Mouse (Mus musculus) embryo, embryonic 11.5 days (tissue): ENCODE measurements around the gene Gm16503.
"Not testable (repeated sequence)": the region's sequence is repeated elsewhere in the genome, so short reads cannot be mapped to it uniquely, and the experiment has no call there.

ENCODE experiments used
- DNase-seq: peaks from one replicate; pipeline ENCODE4 v3.0.0-alpha.2; 2012; ENCODE audit warnings: low read depth, low spot score

The Gm16503 gene

DNA sequence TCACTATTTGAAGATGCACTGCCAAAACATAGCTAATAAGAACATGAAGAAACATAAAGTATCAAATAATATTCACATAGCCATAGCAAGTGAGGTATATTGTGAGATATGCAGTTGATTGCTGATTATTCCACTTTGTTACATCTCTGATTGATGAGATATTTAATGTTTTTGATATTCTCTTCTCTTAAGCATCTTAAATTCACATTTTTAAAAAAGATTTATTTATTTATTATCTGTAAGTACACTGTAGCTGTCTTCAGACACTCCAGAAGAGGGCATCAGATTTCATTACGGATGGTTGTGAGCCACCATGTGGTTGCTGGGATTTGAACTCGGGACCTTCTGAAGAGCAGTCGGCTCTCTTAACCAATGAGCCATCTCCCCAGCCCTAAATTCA is at the start of gene Gm16503:
Gm16503 (plus strand) TSS at position 301 of the 400 bp plus-strand sequence.
- not testable (repeated sequence) for DNase-seq

DNA sequence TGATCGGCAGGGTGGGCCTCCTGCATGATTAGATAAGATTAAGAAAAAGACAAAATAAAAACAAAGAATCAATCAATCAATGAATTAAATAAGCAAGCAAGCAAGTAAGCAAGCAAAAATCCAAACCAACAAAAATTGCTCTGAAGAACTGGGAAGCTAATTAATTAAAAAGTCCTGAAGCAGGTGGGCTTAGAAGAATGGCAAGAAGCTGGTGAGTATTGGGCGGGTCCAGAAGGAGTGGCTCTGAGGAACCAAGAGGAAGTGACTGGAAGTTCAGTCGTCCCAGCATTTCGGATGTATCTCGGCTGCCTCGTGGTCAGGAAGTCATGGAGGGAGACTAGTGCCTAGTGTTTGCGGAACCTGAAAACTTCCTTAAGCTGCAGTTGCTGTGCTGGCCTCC is 47.9 kb upstream of the Gm16503 start, which contains the start of gene Zfp982:
Zfp982 (plus strand) TSS at position 301 of the 400 bp plus-strand sequence.
- DNase-seq: not testable (repeated sequence)

DNA sequence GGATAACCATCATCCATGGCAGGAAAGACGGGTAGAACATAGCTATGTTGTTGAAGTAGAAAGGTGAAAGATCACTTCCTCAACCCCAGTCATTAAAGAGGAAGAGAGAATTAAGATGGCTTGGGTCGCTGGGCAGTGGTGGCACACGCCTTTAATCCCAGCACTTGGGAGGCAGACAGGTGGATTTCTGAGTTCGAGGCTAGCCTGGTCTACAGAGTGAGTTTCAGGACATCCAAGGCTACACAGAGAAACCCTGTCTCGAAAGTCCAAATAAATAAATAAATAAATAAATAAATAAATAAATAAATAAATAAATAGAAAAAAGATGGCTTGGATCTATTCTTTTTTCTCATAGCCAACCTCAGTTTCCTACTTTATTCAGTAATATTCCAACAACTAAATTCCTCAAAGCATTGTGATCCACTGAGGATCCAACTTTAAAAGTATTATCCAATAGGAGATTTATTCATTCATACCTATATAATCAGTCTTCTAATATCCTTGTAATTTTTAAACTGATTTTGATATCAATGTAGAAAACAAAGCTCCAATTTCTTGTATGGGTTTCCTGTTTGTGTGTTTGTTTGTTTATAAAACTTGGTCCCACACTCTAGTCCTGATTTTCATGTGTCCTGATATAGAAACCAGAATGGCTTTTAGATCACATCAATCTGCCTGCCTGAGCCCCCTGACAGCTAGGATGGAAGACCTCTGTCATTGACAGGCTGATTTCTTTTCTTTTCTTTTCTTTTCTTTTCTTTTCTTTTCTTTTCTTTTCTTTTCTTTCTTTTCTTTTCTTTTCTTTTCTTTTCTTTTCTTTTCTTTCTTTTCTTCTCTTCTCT is 41.0 kb upstream of the Gm16503 start:
- DNase-seq: not testable (repeated sequence)

DNA sequence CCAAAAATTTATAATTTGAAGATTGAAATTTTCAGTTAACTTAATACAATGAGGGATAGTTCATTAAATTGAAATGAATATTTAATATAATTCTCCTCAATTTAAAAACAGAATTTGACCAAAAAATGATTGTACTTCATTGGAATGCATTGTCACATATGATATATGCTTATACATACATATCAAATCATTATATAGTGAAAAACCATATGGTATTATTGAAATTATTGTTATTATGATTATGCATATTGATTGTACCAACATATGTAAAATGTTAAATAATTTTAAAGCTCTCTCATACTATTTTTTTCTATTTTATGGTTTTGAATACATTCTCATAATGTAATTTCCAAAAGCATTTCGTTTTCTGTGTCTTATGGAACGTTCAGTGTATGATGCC is 30.8 kb upstream of the Gm16503 start:
- no peak for DNase-seq

DNA sequence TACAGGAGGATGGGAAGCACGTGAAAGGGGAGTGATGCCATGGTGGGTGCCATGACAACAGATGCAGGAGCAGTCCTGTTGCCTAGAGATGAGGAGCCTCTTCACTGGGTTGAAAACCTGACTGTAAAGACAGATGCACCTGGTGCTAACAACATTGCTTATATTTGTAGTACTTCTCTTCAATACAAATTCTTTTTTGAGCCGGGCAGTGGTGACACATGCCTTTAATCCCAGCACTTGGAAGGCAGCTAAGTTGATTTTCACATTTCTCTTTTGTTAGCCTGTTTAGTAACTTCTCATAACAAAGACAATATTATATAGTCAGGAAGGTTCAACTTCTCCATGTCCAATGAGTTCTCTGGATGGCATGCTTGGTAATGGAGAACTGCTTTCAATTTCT is 21.0 kb upstream of the Gm16503 start:
- DNase-seq: no peak

DNA sequence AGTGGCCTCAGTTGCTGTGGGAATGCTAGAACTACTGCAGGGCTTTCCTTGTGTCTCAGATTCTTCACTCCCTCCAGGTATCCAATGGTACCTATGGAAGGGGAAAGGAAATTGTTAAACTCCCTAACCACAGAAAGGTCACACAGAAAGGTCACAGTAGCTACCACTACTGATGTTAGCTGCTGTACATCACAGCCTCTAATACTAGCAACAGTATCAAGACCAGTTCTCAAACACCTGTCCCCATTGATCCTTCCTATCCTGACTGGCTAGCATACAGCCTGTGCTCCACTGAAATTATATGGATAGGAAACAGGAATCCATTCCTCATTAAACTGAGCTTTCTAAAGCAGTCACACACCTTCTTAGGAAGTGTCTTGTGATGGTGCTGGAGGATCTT is 19.9 kb upstream of the Gm16503 start:
- no peak for DNase-seq

DNA sequence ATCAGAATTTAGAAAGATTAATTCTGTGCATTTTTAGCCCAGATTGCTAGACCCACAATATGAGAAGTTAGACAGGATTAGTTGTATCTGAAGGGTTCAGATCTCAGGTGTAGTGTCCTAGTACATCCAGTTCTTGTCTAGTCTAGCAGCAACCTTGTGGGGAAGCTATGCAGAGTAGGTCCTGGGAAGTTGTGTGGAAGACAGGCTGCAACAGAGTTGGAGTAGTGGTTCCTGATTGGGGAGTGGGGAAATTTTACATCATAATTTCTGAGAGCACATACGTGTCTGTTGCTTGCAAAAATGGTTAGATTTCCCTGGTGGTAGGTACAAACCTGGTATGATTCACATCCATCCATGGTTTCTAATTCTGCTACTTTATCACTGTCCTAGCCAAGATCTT is 14.9 kb upstream of the Gm16503 start:
- no peak for DNase-seq

DNA sequence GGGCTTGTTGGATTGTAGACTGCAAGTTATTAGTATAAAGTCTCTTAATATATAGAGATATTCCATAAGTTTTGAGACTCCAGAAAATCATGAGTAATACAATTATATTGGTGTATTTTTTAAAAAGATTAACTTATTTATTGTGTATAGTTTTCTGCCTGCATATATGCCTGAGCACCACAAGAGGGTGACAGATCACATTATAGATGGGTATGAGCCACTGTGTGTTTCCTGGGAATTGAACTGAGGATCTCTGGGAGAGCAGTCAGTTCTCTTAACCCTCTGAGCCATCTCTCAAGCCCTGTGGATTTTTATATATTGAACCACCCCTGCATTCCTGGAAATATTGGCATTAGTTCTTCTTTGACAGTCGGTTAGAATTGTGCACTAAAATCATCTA is 9.7 kb upstream of the Gm16503 start:
- no peak for DNase-seq

DNA sequence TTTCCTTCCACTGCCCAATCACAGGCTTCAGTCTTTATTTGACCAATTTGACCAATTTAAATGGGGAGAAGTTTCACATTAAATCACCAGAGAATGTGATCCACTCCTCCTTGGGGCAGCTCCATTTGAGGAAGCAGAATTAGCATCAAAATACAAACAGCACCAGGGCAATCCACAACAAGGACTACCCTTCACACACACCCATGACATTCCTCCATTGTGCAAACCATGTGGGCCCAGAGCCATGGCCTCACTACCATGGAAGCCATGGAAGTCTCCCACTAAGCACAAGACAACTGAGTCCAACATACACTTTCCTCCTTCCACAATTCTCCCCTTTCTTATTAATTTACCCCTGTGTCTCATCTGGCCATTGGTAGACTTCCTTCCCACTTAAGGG is 4.1 kb upstream of the Gm16503 start:
- DNase-seq: not testable (repeated sequence)

DNA sequence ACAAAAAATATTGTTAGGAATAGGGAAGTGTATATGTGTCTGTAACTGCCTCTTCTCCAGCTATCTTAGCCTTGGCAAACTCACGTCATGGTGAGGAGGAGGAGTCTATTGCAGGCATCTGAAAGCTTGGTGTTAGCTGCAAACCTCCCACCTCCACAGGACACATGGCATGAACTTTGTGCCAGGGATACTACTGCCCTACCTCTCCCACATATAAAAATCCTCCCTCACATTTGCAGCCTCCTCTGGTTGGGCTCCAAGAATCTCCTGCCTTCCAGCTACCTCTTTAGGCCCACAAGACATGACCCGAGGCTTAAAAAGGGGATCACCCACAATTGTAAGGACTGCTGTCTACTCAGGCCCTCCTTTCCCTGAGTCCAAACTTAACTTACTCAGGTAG is 2.3 kb upstream of the Gm16503 start:
- DNase-seq: no peak

DNA sequence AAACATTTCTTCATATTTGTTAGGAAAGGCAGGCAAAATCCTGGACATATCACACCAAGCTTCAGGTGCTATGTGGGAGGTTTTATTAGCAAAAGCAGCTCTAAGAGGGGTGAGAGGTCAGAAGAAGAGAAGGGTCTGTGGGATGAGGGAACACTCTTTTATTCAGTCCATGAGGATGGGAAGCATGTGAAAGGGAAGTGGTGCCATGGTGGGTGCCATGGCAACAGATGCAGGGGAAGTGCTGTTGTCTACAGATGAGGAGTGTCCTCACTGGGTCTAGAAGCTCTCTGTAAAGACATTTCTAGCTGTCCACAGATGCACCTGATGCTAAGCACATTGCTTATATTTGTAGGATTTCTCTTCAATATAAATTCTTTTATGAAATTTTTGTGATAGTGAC is 1.1 kb downstream of the Gm16503 start:
- no peak for DNase-seq

DNA sequence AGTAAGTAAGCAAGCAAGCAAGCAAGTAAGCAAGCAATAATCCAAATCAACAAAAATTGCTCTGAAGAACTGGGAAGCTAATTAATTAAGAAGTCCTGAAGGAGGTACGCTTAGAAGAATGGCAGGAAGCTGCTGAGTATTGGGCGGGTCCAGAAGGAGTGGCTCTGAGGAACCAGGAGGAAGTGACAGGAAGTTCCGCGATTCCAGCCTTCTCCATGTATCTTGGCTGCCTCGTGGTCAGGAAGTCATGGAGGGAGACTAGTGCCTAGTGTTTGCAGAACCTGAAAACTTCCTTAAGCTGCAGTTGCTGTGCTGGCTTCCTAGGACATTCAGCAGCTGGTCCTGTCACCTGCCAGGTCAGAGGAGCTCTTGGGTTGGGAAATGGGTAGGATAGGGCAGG is 13.1 kb downstream of the Gm16503 start, which contains the start of gene Zfp985:
Zfp985 (plus strand) TSS at position 207 of the 400 bp plus-strand sequence.
- not testable (repeated sequence) for DNase-seq

DNA sequence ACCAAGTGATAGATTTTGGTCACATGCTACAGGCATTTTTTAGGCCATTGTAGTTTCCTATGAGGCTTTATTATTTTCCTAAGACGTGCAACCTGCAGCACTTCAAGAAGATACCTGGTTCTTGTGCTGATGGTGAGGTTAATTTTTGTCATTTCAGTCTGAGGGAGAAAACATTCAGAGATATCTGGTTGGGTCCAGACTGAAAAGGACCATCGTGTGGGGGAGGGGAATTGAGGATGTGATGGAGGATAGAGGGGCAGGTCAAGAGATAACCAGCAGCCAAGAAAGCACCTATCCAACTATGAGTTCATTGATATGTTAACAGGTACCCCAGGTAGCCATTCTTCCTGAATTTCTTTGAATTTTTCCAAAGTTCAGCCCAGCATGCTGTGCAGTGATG is 14.3 kb downstream of the Gm16503 start:
- not testable (repeated sequence) for DNase-seq

DNA sequence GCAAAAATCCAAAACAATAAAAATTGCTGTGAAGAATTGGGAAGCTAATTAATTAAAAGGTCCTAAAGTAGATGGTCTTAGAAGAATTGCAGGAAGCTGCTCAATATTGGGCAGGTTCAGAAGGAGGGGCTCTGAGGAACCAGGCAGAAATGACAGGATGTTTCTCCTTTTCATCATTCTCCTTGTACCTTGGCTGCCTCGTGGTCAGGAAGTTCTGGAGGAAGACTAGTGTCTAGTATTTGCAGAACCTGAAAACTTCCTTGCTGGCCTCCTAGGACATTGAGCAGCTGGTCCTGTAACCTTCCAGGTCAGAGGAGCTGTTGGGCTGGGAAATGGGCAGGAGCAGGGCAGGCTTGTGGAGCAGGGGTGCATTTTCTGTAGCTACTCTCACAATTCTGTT is 16.9 kb downstream of the Gm16503 start:
- DNase-seq: not testable (repeated sequence)

DNA sequence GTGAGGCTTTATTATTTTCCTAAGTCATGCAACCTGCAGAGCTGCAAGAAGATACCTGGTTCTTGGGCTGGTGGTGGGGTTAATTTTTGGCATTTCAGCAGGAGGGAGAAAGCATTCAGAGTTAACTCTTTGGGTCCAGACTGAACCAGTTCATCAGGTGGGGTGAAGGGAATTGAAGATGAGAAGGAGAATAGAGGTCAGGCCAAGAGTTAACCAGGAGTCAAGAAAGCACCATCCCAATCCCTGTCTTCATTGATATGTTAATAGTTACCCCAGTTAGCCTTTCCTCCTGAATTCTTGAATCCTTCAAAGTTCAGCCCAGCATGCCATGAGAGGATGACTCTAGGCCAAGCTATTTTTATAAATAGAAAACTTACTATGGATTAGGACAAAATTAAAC is 18.0 kb downstream of the Gm16503 start:
- DNase-seq: not testable (repeated sequence)

DNA sequence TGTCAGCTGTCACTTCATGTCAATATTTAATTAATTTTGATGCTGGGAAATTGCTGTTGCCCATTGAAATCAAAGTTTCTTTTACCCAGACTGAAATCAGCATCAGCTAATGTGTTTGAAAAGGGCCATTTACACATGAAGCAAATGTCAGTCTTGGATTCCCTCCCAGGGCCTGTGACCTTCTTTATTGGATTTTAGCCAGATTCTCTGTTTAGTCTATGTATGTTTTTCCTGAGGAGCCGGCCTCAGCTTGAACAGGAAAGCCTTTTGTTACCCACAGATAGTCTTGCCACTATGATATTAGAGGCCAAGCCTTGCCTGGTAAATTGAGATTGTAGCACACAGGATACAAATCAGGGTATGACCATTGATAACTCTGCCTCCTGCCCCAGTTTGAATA is 19.1 kb downstream of the Gm16503 start:
- not testable (repeated sequence) for DNase-seq

DNA sequence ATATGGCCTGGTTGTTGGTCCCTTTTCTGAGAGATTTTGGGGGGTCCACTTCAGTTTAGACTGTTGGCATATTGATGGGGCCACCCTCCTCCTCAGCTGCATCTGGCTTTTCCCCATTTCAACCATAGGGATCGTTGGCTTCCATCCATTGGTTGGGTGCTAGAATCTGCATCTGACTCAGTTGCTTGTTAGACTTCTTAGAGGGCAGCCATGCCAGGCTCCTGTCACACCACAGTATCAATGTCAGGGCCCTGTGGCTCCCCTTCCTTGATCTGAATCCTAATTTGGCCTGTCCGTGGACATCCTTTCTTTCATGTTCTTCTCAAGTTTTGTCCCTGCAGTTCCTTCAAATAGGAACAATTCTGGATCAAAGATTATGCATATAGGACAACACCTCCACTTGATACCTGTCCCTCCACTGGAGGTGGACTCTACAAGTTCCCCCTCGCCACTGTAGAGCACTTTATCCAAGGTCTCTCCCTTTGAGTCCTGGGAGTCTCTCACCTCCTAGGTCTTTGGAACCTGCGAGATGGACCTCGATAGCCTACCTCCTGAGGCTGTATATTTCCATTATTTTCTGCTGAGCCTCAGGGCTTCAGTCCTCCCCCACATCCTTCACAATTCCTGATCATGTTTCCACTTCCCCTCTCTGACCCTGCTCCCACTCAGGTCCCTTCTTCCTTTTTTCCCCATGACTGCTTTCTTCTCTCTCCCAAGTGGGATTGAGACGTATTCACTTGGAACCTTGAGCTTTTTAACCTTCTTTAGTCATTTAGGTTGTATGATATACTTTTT is 25.6 kb downstream of the Gm16503 start:
- DNase-seq: no peak

DNA sequence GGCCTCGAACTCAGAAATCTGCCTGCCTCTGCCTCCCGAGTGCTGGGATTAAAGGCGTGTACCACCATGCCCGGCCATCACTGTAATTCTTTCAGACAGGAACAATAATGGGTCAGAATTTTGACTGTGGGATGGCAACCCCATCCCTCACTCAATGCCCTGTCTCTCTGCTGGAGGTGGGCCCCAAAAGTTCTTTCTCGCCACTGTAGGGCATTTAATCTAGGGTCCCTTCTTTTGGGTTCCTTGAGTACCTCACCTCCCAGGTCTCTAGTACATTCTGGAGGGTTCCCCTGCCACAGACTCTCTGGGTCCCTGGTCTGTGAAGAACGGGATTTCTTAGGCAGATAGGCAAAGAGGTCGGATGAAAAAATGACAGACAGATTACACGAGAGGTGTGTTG is 31.1 kb downstream of the Gm16503 start:
- DNase-seq: not testable (repeated sequence)

DNA sequence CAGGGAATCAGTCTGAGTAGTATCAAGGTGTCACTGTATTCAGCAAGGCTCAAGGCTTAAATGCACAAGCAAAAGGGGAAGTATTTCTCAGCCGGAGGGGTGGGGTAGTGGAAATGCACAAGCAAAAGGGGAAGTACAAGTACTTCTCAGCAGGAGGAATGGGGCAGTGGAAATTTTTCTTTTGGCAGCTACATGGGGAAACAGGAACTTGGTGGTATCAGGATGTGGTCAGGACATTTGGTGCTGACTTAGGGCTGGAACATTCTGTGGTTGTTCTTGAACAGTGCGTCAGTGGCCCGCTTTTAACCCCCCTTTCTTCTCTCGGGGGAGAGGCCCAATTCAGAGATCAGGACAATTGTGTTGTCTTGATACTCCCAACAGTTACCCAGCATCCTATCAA is 39.4 kb downstream of the Gm16503 start:
- not testable (repeated sequence) for DNase-seq

DNA sequence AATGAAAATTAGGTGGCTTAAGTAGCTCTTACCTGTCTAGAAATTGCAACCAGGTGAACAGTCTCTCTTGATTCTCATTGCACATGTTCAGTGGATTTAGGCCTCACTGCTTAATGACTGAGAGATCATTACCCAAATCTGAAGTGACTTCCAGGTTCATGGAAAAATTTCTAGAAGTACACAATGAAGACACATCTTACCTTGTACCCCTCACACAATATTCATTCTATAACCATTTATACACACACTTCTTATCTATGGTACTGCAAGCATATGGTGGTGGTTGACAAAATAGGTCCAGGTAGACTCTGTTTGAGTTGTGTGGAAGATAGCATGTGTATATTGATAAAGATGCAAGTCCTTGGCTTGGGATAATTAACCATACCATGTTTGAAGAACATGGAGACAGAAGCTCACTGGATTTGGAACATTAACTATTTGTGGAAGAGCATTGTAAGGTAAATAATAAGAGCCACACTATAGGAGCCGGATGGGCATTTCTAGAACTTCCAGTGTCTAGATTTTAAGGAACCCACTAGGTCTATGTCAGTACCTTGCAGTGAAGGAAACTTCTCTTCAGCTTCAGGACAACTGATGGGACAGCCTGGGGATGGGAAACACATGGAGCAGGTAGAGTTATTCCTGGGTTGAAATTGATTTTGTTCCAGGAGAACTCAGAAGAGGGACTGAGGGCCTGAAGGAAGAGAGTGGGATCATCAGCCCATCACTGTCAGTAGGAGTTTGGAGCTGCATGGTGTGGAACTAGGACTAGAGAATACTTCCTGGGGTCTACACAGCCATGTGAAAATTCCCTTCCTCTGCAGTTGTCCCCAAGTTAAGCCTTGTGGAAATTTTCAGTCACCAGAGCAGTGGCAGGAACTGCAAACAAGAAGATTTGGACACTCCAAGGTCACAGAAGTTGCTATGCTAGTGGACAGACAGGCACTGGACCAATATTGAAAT is 46.8 kb downstream of the Gm16503 start:
- no peak for DNase-seq
